Mouse (Mus musculus) spleen, postnatal 4 days (tissue): Measurements from ENCODE around the gene 1700015G11Rik.

ENCODE experiments used
- DNase-seq, 2 experiments: peaks; one replicate each; pipeline ENCODE4 v3.0.0; 2022; ENCODE audit warnings: low spot score in 2 of 2

The 1700015G11Rik gene

DNA sequence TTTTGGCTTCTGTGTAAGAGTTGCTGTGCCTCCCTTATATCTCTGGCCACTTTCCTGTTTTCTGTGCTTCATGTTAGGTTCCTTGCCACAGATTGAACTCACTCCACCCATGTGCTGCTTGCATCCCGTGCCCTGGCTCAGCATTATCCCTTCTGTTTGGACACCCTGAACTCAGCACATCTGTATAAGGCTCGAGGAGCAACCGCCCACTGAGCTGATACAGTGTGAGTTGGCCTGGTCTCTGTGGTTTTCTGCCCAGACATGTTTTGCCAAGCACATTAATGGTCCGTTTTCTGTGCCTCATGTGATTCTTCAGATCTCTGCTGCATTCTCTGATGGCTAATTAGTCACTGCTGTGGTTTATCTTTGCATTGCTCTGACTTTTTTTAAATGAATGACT is 47.9 kb downstream of the 1700015G11Rik start:
- no peak for DNase-seq

DNA sequence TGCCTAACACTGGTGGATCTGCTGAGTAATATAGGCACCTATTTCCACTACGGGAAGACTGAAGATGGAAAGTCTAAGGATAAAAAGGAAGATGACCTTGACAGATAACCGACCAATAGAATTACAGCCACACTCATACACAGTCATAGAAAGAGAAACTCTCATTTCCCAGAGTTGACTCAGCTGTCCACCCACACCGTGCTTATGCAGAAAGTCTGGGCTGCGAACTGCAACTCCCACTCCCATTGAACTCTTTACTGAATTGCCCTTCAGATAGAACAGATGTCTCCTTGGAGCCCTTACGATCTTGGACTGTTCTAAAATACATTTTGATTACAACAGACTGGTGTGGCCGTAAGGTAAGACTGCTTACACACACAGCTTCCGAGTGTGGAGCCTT is 50.8 kb downstream of the 1700015G11Rik start:
- DNase-seq, result no peak

- DNase-seq, result no peak
Measured at GRCm38 (mm10) chr7:51962219-51962952, 53.1 kb downstream of the 1700015G11Rik start.
